Mouse (Mus musculus) lung, postnatal 10 days (tissue): ENCODE data around the gene Cyp3a41a.
"Not testable (repeated sequence)": the region's sequence is repeated elsewhere in the genome, so short reads cannot be mapped to it uniquely, and the experiment has no call there.

ENCODE experiments used
- DNase-seq: peaks from one replicate; pipeline ENCODE4 v3.0.0; 2021

Cyp3a41a gene

DNA sequence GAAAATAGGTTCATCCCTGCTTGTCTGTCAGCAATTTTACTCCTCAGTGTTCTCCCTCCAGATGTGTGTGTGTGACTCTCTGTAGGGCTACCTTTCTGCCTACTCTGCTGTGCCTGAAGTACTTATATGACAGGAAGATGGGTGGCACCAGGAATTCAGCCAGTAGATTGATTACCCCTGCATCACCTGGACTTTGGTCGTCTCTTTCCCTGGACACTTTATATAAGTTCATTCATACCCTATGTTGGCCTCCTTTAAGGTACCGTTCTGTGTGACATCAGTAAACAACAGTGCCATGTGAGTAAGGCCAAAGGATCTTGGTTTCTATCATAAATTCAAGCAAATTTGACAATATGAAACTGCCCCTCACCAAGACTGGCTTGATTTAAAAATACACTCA lies at the start of gene Cyp3a41a:
Gene Cyp3a41a (minus strand): TSS at position 101 of the 400 bp plus-strand sequence.
- DNase-seq, result not testable (repeated sequence)

DNA sequence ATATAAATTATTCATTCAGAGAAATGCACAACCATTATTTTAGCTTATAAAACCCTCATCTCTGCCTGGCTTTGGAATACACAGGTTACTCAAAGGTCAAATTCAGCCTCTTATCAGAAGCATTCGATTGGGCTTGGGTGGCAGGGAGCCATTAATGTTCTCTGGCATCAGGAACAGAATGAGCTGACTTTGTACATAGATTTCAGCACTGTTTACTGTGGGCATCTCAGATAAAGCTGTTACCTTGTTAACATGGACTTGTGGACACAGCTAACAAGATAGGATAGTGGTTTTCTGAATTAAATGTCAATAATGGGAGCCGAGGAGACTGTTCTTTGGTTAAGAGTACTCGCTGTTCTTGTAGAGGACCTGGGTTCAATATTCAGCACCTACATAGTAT lies 17.6 kb upstream of the Cyp3a41a start:
- not testable (repeated sequence) for DNase-seq

DNA sequence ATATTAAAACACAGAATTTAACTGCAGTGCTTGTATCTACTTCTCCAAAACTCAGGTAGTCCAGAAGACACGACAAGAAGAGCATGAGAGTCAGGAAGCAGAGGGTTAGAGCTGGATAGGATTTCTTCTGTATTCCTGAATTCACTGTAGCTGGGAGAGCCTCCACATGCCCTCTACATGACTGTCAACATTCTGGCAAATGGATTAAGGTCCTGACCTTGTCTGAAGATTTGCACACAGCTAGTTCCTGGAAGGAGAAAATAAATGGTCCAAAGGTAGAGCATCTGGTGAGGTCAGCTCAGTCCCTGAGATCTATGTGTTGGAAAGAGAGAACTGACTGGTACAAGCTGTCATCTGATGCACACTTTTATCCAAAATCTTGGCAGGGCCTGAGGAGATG lies 5.6 kb downstream of the Cyp3a41a start:
- DNase-seq, result not testable (repeated sequence)

DNA sequence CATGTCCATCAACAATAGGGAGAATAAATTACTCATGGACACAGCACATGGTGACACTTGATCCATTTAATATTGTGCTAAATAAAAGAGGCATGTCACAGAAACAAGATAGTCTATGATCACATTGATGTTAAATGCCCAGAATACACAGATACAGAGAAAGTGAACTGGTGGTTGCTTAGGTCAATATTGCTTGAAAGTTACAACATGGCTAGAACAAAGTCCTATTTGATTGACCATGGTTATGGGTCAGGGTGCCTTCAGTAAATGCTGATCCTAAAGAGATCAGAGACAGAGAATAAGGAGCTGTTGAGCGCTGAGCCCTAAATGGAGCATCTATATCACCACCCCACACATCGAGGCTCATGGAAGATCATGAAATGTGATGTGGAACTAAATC lies 12.6 kb downstream of the Cyp3a41a start:
- DNase-seq, result not testable (repeated sequence)

DNA sequence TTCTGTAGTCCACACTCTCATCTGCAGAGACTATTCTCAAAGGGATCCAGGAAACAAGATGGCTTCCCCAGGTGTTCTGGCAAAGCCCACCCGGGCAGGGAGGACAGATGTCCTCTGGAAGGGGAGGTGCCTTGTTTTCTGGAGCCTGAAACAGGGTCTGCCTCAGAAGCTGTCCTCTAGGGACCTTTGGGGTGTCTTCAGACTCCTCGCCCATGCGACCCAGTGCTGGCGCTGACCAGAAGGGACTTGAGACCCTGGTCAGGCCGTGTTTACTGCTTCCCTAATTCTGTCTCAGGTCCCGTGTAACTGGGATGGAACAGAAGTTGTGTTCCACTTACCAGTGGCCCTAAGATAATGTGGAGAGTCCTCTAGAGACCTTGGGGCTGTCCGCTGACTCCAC lies 57.9 kb downstream of the Cyp3a41a start:
- DNase-seq, result no peak

DNA sequence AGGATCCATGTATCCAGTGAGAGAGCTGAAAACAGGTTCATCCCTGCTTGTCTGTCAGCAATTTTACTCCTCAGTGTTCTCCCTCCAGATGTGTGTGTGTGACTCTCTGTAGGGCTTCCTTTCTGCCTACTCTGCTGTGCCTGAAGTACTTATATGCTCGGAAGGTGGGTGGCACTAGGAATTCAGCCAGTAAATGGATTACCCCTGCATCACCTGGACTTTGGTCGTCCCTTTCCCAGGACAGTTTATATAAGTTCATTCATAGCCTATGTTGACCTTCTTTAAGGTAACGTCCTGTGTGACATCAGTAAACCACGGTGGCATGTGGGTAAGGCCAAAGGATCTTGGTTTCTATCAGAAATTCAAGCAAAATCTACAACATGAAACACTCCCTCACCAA lies 72.2 kb downstream of the Cyp3a41a start:
- no peak for DNase-seq
